Mouse (Mus musculus) spleen, adult 12 weeks (tissue): ENCODE data around the gene Josd2.
A peak's percentile ranks its signal among the peaks of the same experiment; 100 is the strongest.

ENCODE experiments used
- DNase-seq: peaks from one replicate; pipeline ENCODE4 v3.0.0; 2022; ENCODE audit warnings: low spot score

Josd2 gene

DNA sequence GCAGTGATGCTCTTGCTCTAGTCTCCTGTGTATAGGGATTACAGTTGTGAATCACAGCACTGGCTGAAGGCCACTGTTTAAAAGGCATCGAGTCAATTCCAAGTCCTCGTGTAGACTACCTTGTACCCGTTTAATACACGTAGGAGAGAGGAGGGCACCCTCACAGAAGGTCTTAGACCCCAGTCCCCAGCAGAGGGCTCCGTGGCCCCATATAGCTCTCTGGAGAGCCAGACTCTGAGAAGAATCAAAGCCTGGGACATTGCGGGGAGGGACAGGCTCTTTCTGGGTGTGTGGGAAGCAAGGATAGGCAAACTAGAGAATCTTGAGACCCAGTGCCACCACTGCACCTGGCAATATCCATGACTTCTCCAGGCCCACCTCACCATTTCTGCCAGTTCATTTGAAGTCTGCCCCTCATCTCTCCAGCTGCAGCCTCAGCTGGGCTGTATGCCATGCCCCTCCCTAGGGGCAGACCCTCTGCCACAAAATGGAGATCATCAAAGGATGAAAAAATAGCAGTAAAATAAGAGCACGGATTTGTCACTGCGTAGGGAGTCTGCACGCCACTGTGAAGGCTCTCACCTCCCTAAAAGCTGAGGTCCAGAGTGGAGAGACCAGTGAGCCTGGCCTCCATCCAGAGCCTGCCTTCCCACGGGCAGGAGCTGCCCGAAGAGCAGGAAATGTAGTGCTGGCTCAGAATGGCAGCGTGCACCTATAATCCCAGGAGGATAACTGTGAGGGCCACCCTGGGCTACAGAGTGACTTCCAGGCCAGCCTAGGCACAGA is 21.5 kb upstream of the Josd2 start:
- no peak for DNase-seq

DNA sequence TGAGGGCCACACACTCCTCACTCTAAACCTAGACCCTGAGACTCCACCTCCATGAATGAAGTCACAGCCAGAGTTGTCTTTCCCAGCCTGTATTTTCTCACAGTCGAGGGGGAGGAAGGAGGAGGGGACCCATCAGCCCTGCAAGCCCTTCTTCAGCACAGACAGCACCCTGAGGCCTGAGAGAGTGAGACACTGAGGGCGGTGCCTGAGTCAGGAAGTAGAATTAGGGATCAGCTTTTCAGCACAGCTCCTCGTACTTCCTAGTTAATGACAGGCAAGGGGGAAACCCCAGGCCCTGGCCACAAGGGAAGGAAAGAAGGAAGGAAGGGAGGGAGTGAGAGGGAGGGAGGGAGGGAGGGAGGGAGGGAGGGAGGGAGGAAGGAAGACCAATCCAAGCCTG is 14.5 kb upstream of the Josd2 start:
- DNase-seq: no peak

DNA sequence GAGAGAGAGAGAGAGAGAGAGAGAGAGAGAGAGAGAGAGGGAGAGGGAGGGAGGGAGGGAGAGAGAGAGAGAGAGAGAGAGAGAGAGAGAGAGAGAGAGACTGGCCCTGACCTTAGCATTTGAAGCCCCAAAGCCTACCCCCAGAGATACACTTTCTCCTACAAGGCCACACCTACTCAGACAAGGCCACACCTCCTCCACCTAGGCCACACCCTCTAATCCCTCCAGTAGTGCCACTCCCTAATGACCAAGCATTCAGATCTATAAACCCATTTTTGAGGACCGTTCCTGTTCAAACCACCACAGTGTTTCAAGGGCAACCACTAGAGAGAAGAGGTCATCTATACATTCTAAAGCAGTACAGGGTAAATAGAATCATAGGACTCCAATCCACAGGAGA is 11.5 kb upstream of the Josd2 start:
- no peak for DNase-seq

DNA sequence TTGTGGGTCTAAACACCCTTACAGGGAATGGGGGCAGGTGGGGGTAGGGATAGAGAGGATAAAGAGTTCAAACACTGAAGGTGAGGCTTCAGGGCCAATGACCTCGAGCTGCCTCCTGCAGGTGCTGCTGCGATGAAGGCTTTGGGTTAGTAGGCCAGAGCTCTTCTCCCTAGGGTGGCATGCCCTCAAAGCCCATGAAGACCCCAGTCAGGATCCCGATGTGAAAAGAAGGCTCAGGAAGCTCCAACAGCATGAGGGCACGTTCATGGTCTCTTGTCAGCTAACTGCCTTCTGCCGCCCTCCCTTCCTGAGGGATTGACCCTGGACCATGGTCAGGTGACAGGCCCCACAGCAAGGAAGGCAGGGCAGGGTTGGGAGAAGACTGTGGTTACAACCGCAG is 7.7 kb upstream of the Josd2 start:
- no peak for DNase-seq

DNA sequence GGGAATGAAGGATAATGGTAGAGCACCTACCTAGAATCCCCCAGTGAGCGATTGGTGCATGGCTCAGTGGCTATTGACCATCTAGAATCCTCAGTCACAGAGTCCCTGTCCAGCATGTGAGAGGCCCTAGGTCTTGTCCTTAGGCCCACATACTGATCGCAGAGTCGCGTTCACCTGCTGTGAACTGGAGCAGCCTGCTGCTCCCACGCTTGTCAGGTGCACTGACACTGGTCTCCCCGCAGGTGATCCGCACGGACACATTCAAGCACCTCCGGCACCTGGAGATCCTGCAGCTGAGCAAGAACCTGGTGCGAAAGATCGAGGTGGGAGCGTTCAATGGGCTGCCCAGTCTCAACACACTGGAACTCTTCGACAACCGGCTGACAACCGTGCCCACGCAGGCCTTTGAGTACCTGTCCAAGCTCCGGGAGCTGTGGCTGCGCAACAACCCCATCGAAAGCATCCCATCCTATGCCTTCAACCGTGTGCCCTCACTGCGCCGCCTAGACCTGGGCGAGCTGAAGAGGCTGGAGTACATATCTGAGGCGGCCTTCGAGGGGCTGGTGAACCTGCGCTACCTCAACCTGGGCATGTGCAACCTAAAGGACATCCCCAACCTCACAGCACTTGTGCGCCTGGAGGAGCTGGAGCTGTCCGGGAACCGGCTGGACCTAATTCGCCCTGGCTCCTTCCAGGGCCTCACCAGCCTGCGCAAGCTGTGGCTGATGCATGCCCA is 6.8 kb upstream of the Josd2 start:
- no peak for DNase-seq

DNA sequence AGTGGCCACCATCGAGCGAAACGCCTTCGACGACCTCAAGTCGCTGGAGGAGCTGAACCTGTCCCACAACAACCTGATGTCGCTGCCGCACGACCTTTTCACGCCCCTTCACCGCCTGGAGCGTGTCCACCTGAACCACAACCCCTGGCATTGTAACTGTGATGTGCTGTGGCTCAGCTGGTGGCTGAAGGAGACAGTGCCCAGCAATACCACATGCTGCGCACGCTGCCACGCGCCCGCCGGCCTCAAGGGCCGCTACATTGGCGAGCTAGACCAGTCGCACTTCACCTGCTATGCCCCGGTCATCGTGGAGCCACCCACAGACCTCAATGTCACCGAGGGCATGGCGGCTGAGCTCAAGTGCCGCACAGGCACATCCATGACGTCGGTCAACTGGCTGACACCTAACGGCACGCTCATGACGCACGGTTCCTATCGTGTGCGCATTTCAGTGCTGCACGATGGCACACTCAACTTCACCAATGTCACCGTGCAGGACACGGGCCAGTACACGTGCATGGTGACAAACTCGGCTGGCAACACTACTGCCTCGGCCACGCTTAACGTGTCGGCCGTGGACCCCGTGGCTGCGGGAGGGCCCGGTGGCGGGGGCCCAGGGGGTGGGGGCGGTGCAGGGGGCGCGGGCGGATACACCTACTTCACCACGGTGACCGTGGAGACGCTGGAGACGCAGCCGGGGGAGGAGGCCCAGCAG is 6.1 kb upstream of the Josd2 start:
- DNase-seq: no peak

DNA sequence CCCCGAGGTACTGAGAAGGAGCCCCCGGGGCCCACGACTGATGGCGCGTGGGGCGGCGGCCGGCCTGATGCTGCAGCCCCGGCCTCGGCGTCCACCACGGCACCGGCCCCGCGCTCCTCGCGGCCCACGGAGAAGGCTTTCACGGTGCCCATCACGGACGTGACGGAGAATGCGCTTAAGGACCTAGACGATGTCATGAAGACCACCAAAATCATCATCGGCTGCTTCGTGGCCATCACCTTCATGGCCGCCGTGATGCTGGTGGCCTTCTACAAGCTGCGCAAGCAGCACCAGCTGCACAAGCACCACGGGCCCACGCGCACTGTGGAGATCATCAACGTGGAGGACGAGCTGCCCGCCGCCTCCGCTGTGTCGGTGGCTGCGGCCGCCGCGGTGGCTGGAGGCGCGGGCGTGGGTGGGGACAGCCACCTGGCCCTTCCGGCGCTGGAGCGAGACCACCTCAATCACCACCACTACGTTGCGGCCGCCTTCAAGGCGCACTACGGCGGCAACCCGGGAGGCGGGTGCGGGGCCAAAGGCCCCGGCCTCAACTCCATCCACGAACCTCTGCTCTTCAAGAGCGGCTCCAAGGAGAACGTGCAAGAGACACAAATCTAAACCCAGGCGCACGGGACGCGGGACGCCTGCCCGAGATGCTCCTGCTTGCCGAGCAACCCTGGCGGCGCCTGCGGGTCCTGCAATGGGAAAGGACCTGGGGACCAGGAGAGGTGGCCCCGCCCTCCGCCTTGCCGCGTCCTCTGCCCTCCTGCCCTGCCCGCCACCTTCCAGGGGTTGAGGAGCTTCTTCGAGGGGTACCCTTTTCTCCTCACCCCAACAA is 5.3 kb upstream of the Josd2 start:
- peak; percentile 51 for DNase-seq

DNA sequence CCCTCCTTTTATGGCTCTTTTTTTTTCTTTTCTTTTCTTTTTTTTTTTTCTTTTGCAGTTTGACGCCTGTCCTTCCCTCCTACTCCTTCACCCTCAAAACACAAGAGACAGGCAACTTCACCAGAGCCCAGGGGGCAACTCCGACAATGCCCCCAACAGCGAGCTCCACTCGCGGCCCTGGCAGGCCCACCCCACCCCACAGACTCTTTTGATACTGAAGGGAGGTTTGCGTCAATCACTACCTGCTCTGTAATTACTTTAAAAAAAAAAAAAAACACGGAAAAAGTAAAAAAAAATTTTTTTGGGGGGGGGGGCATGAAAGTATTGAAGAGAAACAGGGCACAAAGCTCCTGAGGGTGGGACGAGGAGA is 4.7 kb upstream of the Josd2 start:
- DNase-seq: no peak

DNA sequence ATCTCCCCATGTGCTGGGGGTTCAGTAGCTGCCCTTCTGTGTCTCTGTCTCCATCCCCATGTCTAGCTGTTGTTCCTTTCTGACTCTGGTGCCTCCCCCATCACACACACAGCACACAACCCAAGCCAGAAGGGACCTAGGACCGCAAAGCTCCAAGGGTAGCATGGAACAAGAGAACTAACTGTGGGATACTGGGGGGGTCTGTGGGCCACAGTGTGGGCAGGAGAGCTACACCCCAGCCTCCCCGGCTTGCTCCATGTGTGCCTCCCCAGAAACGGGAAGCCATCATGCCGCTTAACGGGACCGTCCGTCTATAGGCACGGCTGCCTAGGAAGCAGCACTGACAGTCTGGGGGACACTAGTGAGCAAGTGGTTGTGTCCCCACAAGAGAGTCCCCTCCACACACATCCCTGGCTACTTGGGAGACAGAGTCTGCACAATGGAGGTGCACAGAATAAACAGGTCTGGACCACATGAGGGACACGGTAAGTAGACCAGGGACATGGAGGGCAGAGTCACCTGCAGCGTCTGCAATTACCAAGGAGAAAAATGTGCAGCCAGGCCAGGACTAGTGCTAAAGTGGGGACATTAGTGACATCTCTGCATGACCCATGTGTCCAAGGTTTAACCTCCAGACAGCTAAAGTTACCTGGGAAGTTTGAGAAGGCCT is 4.1 kb upstream of the Josd2 start:
- no peak for DNase-seq

DNA sequence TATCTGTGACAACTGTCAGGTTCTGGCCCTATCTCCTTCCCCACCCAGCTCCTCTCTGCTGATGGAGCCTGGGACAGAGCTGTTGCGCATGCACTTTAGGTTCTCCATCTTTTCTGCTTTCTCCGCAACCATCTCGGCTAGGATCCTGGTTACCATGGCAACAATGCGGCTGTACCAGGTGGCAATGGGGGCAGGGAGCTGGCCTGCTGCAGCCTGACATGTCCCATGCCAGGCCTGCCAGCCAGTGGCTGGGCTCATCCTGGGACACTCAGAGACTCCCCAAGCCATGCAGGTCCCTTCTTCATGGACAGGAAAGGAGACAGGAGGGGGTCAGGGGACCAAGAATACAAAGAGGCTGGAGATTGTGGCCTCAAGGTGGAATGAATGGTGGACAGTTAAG is 3.3 kb upstream of the Josd2 start:
- DNase-seq: no peak

DNA sequence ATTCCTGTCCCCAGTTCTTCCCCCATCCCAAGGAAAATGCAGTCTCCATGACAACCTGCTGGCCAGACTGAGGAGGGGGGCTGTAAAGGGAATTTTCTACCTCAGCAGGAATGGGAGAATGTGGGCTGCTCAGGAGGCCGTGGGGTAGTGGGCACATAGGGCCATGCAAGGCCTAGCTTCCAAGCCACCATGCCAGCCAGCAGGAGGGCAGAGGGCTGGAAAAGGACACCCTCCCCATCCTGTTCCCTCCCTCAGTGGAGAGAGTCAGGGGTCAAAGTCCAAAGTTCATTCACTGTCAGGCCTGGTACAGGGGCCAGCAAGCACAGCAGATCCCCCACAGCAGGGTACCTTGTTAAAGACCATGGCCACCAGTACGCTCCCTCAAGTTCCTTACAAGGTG is 2.7 kb upstream of the Josd2 start, which contains the start of gene Aspdh:
Gene Aspdh (plus strand): TSS at position 281 of the 400 bp plus-strand sequence.
- DNase-seq: no peak

DNA sequence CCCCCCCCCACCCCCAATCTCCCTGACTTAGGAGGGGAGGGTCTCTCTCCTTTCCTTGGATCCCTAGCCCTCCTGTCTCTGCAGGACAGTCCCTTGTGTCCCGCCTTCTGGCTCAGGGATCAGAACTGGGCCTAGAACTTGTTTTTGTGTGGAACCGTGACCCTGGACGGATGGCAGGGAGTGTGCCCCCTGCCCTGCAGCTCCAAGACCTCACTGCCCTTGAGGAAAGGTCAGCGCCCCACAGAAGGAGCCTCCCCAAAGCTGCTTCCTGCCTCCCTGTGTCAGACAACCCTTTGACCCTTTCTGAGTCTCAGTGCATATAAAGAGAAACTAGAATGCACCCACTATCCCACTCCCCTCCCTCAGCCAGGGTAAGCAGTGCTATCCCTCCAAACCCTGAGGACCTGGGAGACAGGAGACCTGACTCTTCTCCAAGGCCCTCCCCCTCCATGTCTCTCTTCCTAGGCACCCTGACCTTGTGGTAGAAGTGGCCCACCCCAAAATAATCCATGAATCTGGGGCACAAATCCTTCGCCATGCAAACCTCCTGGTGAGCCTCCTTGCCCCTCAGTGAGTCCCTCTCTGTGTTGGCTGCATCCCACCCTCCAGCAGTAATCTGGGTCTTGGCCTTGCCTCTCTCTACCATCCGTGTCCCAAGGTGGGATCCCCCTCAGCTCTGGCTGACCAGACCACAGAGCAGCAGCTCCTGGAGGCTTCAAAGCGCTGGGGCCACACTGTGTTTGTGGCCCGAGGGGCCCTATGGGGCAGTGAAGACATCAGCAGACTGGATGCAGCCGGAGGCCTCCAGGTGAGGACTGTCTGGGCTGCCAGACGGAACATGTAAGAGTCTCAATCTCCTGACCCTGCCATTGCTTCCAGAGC is 1.5 kb upstream of the Josd2 start:
- no peak for DNase-seq

DNA sequence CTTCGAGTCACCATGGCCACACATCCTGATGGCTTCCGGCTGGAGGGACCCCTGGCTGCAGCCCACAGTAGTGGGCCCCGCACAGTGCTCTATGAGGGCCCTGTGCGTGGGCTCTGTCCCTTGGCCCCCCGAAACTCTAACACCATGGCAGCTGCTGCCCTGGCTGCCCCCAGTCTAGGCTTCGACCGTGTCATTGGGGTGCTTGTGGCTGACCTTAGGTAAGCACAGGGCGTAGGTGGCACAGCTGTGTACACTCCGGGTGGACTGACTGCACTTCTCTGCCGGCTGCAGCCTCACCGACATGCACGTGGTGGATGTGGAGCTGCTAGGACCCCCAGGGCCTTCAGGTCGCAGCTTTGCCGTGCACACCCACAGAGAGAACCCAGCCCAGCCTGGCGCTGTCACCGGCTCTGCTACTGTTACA is 880 bp upstream of the Josd2 start:
- no peak for DNase-seq

DNA sequence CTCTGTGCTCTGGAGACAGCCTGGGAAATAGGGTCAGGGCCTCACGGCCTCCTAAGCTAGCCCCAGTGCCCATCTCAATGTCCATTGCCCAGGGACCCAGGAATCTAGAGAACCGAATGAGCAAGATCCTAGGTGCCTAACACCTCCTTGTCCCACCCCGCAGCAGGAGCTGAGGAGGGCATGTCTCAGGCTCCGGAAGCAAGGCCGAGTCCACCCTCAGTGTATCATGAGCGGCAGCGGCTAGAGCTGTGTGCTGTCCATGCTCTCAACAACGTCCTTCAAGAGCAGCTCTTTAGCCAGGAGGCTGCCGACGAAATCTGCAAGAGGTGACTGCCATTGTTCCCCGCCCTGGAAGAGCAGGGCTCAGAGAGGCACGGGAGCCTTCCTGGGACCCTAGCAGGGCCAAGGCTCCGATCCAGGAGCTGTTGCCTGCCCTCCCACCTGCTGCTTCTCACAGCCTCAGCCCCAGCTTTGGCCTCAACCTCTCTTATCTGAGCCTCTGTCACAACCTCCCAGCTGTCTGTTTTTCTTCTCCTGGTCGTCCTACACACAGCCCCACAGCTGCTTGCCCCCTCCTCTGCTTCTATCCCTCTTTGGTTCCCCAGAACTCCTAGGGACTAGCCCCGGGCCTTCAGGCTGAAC is 985 bp downstream of the Josd2 start:
- peak; percentile 48 for DNase-seq

DNA sequence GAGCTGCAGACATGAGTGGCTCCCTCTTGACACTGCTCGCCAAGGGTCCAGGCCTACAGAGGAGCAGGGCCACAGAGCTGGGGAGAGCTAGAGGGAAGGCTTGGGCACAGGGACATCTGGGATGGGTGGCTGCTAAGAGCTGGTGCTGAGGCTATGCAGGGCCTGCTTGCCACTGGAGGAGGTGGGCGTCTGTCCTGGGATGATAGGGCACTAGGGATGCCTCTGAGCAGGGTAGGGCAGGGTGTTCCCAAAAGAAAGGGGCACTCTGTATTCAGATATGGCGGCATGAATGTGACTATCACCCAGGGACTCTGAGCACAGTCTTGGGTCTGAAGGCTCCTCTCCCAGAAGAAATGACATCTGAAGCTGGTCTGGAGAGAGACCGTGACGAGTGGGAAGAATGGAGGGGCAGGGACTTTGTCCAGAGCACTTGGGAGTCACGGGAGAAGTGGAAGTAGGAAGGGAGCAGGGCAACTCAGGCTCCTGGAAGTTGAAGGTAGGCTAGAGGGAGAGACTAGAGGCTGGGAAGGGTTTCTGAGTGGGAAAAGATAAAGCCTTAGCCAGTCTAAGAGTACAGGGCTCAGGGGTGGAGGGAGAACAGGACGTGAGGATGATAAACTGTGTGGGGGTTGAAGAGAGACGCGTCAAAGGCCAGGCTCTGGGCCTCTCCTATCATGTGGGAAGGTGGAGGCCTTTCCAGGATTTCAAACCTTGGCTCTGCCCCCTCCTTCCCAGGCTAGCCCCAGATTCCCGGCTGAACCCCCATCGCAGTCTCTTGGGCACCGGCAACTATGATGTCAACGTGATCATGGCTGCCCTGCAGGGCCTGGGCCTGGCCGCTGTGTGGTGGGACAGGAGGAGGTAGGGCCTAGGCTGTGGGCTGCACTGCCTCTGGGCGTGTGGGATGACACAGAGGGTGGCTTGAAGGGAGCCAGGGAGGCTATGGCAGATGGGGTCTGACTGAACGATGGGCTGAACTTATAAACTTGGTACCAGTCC is 2.2 kb downstream of the Josd2 start:
- DNase-seq: peak; percentile 67

DNA sequence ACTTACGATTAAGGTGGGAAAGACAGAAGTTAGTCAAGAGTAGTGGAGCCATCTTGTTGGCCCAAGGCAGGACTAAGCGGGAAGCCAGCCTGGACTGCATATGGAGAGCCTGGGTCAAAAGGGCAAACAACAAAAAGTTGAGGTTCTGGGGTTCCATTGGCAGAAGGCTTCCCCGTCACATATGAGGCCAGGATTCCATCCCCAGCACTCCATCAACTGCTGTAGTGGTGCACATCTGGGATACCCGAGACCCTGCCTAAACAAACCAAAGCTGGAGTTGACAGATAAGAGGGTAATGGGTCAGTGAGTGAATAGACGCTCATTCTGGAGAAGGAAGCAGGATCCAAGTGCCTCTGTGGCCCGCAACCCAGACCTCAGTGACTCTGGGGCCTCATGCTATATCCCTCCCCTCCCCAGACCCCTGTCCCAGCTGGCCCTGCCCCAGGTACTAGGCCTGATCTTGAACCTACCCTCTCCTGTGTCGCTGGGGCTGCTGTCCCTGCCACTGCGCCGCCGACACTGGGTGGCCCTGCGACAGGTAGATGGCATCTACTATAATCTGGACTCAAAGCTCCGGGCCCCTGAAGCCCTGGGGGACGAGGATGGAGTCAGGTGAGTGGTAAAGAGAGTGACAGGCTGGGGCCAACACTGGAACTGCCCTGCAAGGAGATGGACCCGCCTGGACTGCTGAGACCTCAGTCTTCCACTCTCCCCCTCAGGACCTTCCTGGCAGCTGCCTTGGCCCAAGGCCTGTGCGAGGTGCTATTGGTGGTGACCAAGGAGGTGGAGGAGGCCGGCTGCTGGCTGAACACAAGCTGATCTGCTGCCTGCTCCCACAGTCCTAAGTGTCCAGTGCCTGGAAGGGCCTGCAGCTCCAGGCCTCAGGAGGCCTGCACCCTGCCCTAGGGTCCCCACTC is 3.2 kb downstream of the Josd2 start:
- DNase-seq: no peak

DNA sequence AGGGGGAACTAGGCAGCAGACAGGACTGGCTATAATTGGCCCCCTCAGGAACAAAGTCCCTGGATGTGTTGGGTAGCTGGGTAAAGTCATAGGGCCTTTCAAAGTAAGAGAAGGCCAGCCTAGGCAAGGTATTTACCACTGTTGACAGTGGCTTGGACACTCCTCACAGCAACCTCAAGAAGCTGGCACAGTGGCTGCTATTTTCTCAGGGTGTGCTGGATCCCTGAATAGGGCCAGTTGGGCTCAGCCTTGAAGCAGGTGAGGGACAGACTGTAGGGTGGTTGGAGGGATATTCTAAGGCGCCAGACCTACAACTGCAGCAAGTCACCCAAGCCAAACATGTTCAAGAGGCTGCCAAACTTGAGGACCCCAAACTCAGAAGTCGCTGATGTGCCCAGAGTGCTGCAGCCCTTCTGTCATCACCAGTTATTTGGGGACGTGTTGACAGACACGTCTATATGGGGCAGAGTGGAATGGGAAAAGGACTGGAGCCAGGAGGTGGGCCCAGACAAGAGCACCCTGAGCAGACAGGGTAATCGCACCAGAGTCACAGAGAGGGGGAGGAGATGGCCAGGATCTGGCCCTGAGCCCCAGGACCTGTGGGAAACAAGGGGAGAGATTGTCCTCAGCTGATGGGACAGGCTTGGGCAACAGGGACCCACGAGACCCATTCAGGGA is 4.2 kb downstream of the Josd2 start:
- DNase-seq: no peak
